Mouse (Mus musculus) midbrain, postnatal 0 days (tissue): Measurements from ENCODE around the gene Rpgrip1. TPM values are rescaled to one million over a fixed set of nuclear protein-coding genes. Genes with fewer than 3 reads are reported as not detected.

Source experiments
- ATAC-seq: fragments of 200-750 bp; cut with Nextera tagmentation; 2 replicates; pipeline ENCODE4 v1.8.0; 2017; ENCODE audit warnings: moderate number of reproducible peaks, mild to moderate bottlenecking, moderate TSS enrichment, moderate library complexity; ENCODE audit not compliant: low FRiP score
- DNase-seq: peaks from one replicate; pipeline ENCODE4 v3.0.0-alpha.2; 2015; ENCODE audit warnings: low spot score
- H3K27ac ChIP-seq: fragments of 300-500 bp; sonication (generic); 2 replicates; pipeline ENCODE4 v1.5.1; 2014; ENCODE audit warnings: low read depth, mild to moderate bottlenecking, low read length, mixed read lengths
- H3K27me3 ChIP-seq: fragments of 300-500 bp; sonication (generic); 2 replicates; pipeline ENCODE4 v1.6.1; 2014; ENCODE audit warnings: low read length, control low read depth, mixed read lengths; ENCODE audit not compliant: insufficient read depth
- H3K36me3 ChIP-seq: fragments of 300-500 bp; sonication (generic); 2 replicates; pipeline ENCODE4 v1.6.1; 2014; ENCODE audit warnings: low read length, control low read depth, mixed read lengths; ENCODE audit not compliant: insufficient read depth
- H3K4me1 ChIP-seq: fragments of 300-500 bp; sonication (generic); 2 replicates; pipeline ENCODE4 v1.6.1; 2014; ENCODE audit warnings: mild to moderate bottlenecking, control low read depth, antibody characterized with exemption, low read length, mixed read lengths; ENCODE audit not compliant: insufficient read depth
- H3K4me2 ChIP-seq: fragments of 300-500 bp; sonication (generic); 2 replicates; pipeline ENCODE4 v1.6.1; 2014; ENCODE audit warnings: low read depth, mild to moderate bottlenecking, low read length, mixed read lengths; ENCODE audit not compliant: poor library complexity, severe bottlenecking
- H3K4me3 ChIP-seq: fragments of 300-500 bp; sonication (generic); 2 replicates; pipeline ENCODE4 v1.5.1; 2014; ENCODE audit warnings: low read depth, mild to moderate bottlenecking, low read length, moderate library complexity
- H3K9ac ChIP-seq: fragments of 300-500 bp; sonication (generic); replicated peaks from 2 replicates; pipeline ENCODE4 v1.6.1; 2014; ENCODE audit warnings: mild to moderate bottlenecking, low read length, moderate library complexity, mixed read lengths; ENCODE audit not compliant: poor library complexity, severe bottlenecking
- H3K9me3 ChIP-seq: fragments of 300-500 bp; sonication (generic); 2 replicates; pipeline ENCODE4 v1.6.1; 2016; ENCODE audit warnings: low read length, control low read depth
- CTCF ChIP-seq: IDR thresholded peaks from 2 replicates; pipeline ENCODE4 v1.5.1; 2016; ENCODE audit warnings: antibody characterized with exemption, mild to moderate bottlenecking
- WGBS: fragments of 180-500 bp; shearing (Covaris S2); extraction: QIAGEN DNeasy Blood & Tissue Kit; methylation state at CpG from one replicate; pipeline ENCODE4 v1.1.7; 2014; 5-methylcytosine and 5-hydroxymethylcytosine counted together
- polyA plus RNA-seq: library from polyadenylated mRNA; unstranded; fragments of >200 nt; fragmentation: Nextera tagmentation; extraction: Ambion mirVana; gene quantifications from 2 replicates; pipeline ENCODE4 v1.2.1, GENCODE M21; 2015
- total RNA-seq: library from RNA; depleted of rRNA; stranded (reverse); fragments of >200 nt; gene quantifications from 2 replicates; pipeline ENCODE4 v1.2.3, GENCODE M21; 2014

Rpgrip1 gene
- total and polyA plus RNA-seq, 2 experiments from 2014 or later: 5.5 to 59.8 TPM

DNA sequence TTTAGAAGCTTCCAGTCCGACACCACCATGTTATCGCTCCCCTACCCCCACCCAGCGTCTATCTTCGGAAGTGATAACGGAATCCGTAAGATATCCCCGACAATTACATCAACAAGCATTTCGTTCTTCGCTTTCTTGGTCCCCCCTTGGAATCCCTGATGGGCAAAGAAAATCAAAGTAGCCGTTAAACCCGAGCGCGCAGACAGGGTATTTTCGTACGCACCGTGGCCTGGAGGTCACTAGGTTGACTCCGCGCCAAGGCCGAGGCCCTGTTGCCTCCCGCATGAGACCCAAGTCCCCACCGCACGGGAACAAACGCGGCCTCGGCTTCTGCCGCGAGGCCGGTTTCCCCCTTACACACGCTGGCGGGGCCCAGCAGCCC lies 7.0 kb upstream of the Rpgrip1 start:
- no peaks in the 10 kb centered on the region for H3K4me1 ChIP-seq
- H3K4me3 ChIP-seq: peak overlapping the region; percentile 92
- no peaks in the 10 kb centered on the region for H3K27me3 ChIP-seq
- peak overlapping the region; percentile 98 for H3K27ac ChIP-seq
- H3K4me2 ChIP-seq: peak overlapping the region; percentile 61
- H3K36me3 ChIP-seq: no peaks in the 10 kb centered on the region
- WGBS: under 1% methylated on average over 30 of the region's 30 CpGs
- DNase-seq (peak; percentile 68), ATAC-seq (peak; percentile 44)
- no peak; the same call in 1 of the 2 replicates for TF ChIP-seq CTCF
- H3K9ac ChIP-seq: peak overlapping the region; percentile 97
- no peaks in the 10 kb centered on the region for H3K9me3 ChIP-seq

- no peaks in the 10 kb centered on the region for H3K36me3 ChIP-seq
- DNase-seq: peak; percentile 100
- H3K27me3 ChIP-seq: no peaks in the 10 kb centered on the region
- TF ChIP-seq CTCF: no peak
- H3K4me1 ChIP-seq: no peaks in the 10 kb centered on the region
- H3K4me2 ChIP-seq: peak within 1 kb of the TSS; percentile 61
- peak within 1 kb of the TSS; percentile 98 for H3K27ac ChIP-seq
- H3K9ac ChIP-seq: peak within 1 kb of the TSS; percentile 97
- H3K4me3 ChIP-seq: peak within 1 kb of the TSS; percentile 92
- WGBS: under 1% methylated on average over 50 of the region's 50 CpGs
- ATAC-seq: peak; percentile 99
- H3K9me3 ChIP-seq: no peaks in the 10 kb centered on the region
These were observed 6.4 kb upstream of the Rpgrip1 start, which contains the start of gene Hnrnpc for GRCm38 (mm10) chr14:52103856-52104676. Gene Hnrnpc, minus strand, starts transcription at chr14:52104028.

- H3K4me2 ChIP-seq: peak overlapping the region; percentile 59
- WGBS: 39% methylated on average over 7 of the region's 7 CpGs
- TF ChIP-seq CTCF: peak; percentile 49
- no peaks in the 10 kb centered on the region for H3K27me3 ChIP-seq
- H3K4me1 ChIP-seq: no peaks in the 10 kb centered on the region
- ATAC-seq (no peak), DNase-seq (no peak)
- H3K4me3 ChIP-seq: peak overlapping the region; percentile 32
- no peaks in the 10 kb centered on the region for H3K36me3 ChIP-seq
- peak overlapping the region; percentile 87 for H3K27ac ChIP-seq
- H3K9ac ChIP-seq: peak overlapping the region; percentile 57; the same call in 1 of the 2 replicates
- no peaks in the 10 kb centered on the region for H3K9me3 ChIP-seq
These were observed 5.7 kb upstream of the Rpgrip1 start for GRCm38 (mm10) chr14:52104677-52105285.

DNA sequence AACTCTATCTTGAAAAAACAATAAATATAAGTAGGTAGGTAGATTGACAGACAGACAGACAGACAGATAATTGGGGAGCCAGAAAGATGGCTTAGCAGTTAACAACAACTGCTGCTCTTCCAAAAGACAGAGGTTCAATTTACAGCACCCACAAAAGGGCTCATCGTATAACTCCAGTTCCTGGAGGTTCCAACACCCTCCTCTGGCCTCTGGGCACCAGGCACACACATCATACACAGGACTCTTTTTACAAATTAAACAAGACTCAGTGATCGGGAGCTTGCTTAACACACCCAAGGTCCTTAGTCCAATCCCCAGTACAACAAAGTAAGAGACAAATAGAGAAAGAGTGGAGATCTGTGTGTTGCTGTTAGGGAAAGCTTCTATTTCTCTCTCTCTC lies 5.2 kb upstream of the Rpgrip1 start:
- DNase-seq (no peak), ATAC-seq (no peak)
- Histone ChIP-seq H3K27me3 (no peaks in the 10 kb centered on the region), H3K9ac (no peak overlapping the region), H3K27ac (no peak overlapping the region), H3K9me3 (no peaks in the 10 kb centered on the region), H3K4me2 (no peak overlapping the region), H3K36me3 (no peaks in the 10 kb centered on the region), H3K4me3 (no peak overlapping the region), H3K4me1 (no peaks in the 10 kb centered on the region)
- WGBS: 81% methylated on average over 2 of the region's 2 CpGs
- TF ChIP-seq CTCF: no peak

- 24% methylated on average over 10 of the region's 10 CpGs for WGBS
- Histone ChIP-seq H3K27me3 (no peaks in the 10 kb centered on the region), H3K36me3 (no peaks in the 10 kb centered on the region), H3K27ac (peak overlapping the region; percentile 44; the same call in 1 of the 2 replicates), H3K4me2 (no peak overlapping the region; the same call in 1 of the 2 replicates), H3K9ac (no peak overlapping the region), H3K9me3 (no peaks in the 10 kb centered on the region), H3K4me3 (no peak overlapping the region), H3K4me1 (no peaks in the 10 kb centered on the region)
- no peak for ATAC-seq
- peak; percentile 68 for DNase-seq
- TF ChIP-seq CTCF: no peak
These were observed 3.8 kb upstream of the Rpgrip1 start for GRCm38 (mm10) chr14:52106741-52107140.

DNA sequence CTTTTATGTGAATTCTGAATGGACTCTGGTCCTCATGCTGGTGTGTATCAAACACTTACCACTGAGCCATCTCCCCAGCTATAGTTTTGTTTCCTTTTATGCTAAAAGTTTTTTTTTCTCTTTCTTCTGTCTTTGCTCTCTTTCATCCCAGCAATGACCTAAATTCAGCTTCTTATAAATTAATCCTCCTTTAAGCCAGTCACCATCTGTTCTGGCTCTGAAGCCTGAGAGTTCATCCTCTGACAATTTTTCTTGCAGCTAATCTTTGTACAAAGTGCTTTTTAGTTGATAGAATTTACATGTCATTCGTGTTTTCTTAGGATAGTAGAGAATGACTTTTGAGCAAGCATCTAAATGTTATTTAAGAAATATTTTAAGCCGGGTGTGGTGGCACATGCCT lies 2.5 kb upstream of the Rpgrip1 start:
- no peaks in the 10 kb centered on the region for H3K9me3 ChIP-seq
- H3K27me3 ChIP-seq: no peaks in the 10 kb centered on the region
- no peak for ATAC-seq
- no peak for DNase-seq
- no peaks in the 10 kb centered on the region for H3K36me3 ChIP-seq
- no peak overlapping the region for H3K9ac ChIP-seq
- no peaks in the 10 kb centered on the region for H3K4me1 ChIP-seq
- H3K27ac ChIP-seq: no peak overlapping the region
- 76% methylated on average over 2 of the region's 2 CpGs for WGBS
- no peak overlapping the region for H3K4me2 ChIP-seq
- H3K4me3 ChIP-seq: no peak overlapping the region
- TF ChIP-seq CTCF: no peak
